ENCODE assay signal across 8 mouse cellular contexts in genomic region chr5:20880797-20881775, GRCm38 (mm10). TPM values are rescaled to one million over a fixed set of nuclear protein-coding genes. Genes with fewer than 3 reads are reported as not detected.
A peak's percentile ranks its signal among the peaks of the same experiment; 100 is the strongest.
DNase-seq lines count a peak whose midpoint lies in the region; ATAC-seq and TF ChIP-seq lines count a peak whose summit lies in the region.

No protein-coding gene starts in this region.

- H3K4me3 ChIP-seq in forebrain, embryonic 10.5 days: peak overlapping the region; percentile 84
- H3K4me3 ChIP-seq in heart, postnatal 0 days (ENCODE audit: low read depth, low read length): peak overlapping the region; percentile 82
- H3K4me3 ChIP-seq in liver, embryonic 16.5 days (ENCODE audit: low read depth, low read length): peak overlapping the region; percentile 90
- peak overlapping the region; percentile 86 for H3K4me3 ChIP-seq in neural tube, embryonic 11.5 days (ENCODE audit: low read depth, low read length)
- H3K4me3 ChIP-seq in stomach, embryonic 16.5 days (replicated peaks; ENCODE audit: low read length): peak overlapping the region; percentile 88

- DNase-seq in CD4-positive, CD25-positive, alpha-beta regulatory T cell, adult 2 months (ENCODE audit: low read depth, low spot score): peak; percentile 69
- DNase-seq in brain, adult 2 months (ENCODE audit: low read depth, low spot score): peak; percentile 74
- peak; percentile 63 for DNase-seq in forebrain, embryonic 10.5 days (ENCODE audit: extremely low spot score, low spot score)
- DNase-seq in heart, postnatal 0 days (ENCODE audit: low spot score): peak; percentile 33
- peak; percentile 63 to 76 for DNase-seq in kidney, postnatal 4 days
- peak; percentile 62 for DNase-seq in neural tube, embryonic 11.5 days (ENCODE audit: low spot score)

- H3K4me2 ChIP-seq in heart, postnatal 0 days (ENCODE audit: low read depth, low read length): peak overlapping the region; percentile 72
- H3K4me2 ChIP-seq in liver, embryonic 16.5 days (ENCODE audit: low read depth, low read length): peak overlapping the region; percentile 57
- peak overlapping the region; percentile 49 for H3K4me2 ChIP-seq in neural tube, embryonic 11.5 days (ENCODE audit: low read depth)
- peak overlapping the region; percentile 62 for H3K4me2 ChIP-seq in stomach, embryonic 16.5 days (ENCODE audit: low read depth, low read length)

- peak overlapping the region; percentile 96 for H3K27ac ChIP-seq in forebrain, embryonic 10.5 days
- H3K27ac ChIP-seq in heart, postnatal 0 days (ENCODE audit: low read depth): peak overlapping the region; percentile 93
- H3K27ac ChIP-seq in liver, embryonic 16.5 days (ENCODE audit: low read length): peak overlapping the region; percentile 95
- peak overlapping the region; percentile 96 for H3K27ac ChIP-seq in neural tube, embryonic 11.5 days (ENCODE audit: low read depth, low read length)
- peak overlapping the region; percentile 94 for H3K27ac ChIP-seq in stomach, embryonic 16.5 days (ENCODE audit: low read length)

- H3K36me3 ChIP-seq in forebrain, embryonic 10.5 days (replicated peaks): peaks cover 15% of the 10 kb centered on the region
- no peaks in the 10 kb centered on the region for H3K36me3 ChIP-seq in heart, postnatal 0 days (replicated peaks; ENCODE audit: control insufficient read depth, insufficient read depth, low read length)
- H3K36me3 ChIP-seq in liver, embryonic 16.5 days (ENCODE audit: control insufficient read depth, insufficient read depth): no peaks in the 10 kb centered on the region
- no peaks in the 10 kb centered on the region for H3K36me3 ChIP-seq in neural tube, embryonic 11.5 days (ENCODE audit: control insufficient read depth, insufficient read depth, low read length)
- H3K36me3 ChIP-seq in stomach, embryonic 16.5 days (ENCODE audit: control insufficient read depth, insufficient read depth, low read length): 0 out of 2 replicates have a peak, but pooled peaks cover 2% of the 10 kb centered on the region

- no peak for TF ChIP-seq CTCF in heart, postnatal 0 days (IDR thresholded peaks at IDR 0.05; ENCODE audit: low read depth)

- H3K27me3 ChIP-seq in forebrain, embryonic 10.5 days (ENCODE audit: poor library complexity, severe bottlenecking): no peaks in the 10 kb centered on the region
- no peaks in the 10 kb centered on the region for H3K27me3 ChIP-seq in heart, postnatal 0 days (ENCODE audit: control insufficient read depth, insufficient read depth, low read length)
- no peaks in the 10 kb centered on the region for H3K27me3 ChIP-seq in liver, embryonic 16.5 days (ENCODE audit: control insufficient read depth, insufficient read depth, low read depth, low read length)
- no peaks in the 10 kb centered on the region for H3K27me3 ChIP-seq in neural tube, embryonic 11.5 days (ENCODE audit: control insufficient read depth, insufficient read depth, low read length)
- no peaks in the 10 kb centered on the region for H3K27me3 ChIP-seq in stomach, embryonic 16.5 days (ENCODE audit: control insufficient read depth, insufficient read depth, low read length)

- no peak for TF ChIP-seq EP300 in heart, postnatal 0 days (IDR thresholded peaks at IDR 0.05; ENCODE audit: low read depth)

- WGBS in forebrain, embryonic 10.5 days: 2% methylated on average over 64 of the region's 64 CpGs
- under 1% methylated on average over 45 of the region's 64 CpGs for WGBS in heart, postnatal 0 days
- under 1% methylated on average over 63 of the region's 64 CpGs for WGBS in liver, embryonic 16.5 days (ENCODE audit: insufficient replicate concordance)
- WGBS in neural tube, embryonic 11.5 days: 2% methylated on average over 48 of the region's 64 CpGs
- 1% methylated on average over 49 of the region's 64 CpGs for WGBS in stomach, embryonic 16.5 days

- ATAC-seq in heart, postnatal 0 days (ENCODE audit: insufficient read depth, low read depth): peak; percentile 19
- ATAC-seq in liver, embryonic 16.5 days (ENCODE audit: low read depth): peak; percentile 1
- ATAC-seq in neural tube, embryonic 11.5 days (ENCODE audit: insufficient read depth, low FRiP score, low TSS enrichment): peak; percentile 33
- peak; percentile 11; the same call in 1 of the 2 replicates for ATAC-seq in stomach, embryonic 16.5 days (ENCODE audit: insufficient read depth, low FRiP score)

- peak overlapping the region; percentile 90 for H3K9ac ChIP-seq in heart, postnatal 0 days (replicated peaks; ENCODE audit: low read depth, low read length)
- H3K9ac ChIP-seq in liver, embryonic 16.5 days (ENCODE audit: low read depth, low read length): peak overlapping the region; percentile 91
- H3K9ac ChIP-seq in neural tube, embryonic 11.5 days (ENCODE audit: low read length): peak overlapping the region; percentile 86
- peak overlapping the region; percentile 92 for H3K9ac ChIP-seq in stomach, embryonic 16.5 days (ENCODE audit: low read length)

- peaks cover 21% of the 10 kb centered on the region for H3K4me1 ChIP-seq in forebrain, embryonic 10.5 days
- peaks cover 15% of the 10 kb centered on the region for H3K4me1 ChIP-seq in heart, postnatal 0 days (ENCODE audit: control insufficient read depth, insufficient read depth)
- H3K4me1 ChIP-seq in liver, embryonic 16.5 days (ENCODE audit: control insufficient read depth, low read depth, low read length): peaks cover 25% of the 10 kb centered on the region
- H3K4me1 ChIP-seq in neural tube, embryonic 11.5 days (ENCODE audit: control insufficient read depth, insufficient read depth, low read length): peaks cover 3% of the 10 kb centered on the region; the same call in 1 of the 2 replicates
- peaks cover 15% of the 10 kb centered on the region for H3K4me1 ChIP-seq in stomach, embryonic 16.5 days (ENCODE audit: control insufficient read depth, insufficient read depth, low read length)

- no peaks in the 10 kb centered on the region for H3K9me3 ChIP-seq in forebrain, embryonic 10.5 days
- H3K9me3 ChIP-seq in heart, postnatal 0 days (replicated peaks; ENCODE audit: control insufficient read depth, low read length): no peaks in the 10 kb centered on the region
- H3K9me3 ChIP-seq in liver, embryonic 16.5 days (replicated peaks; ENCODE audit: control insufficient read depth, low read length): no peaks in the 10 kb centered on the region
- no peaks in the 10 kb centered on the region for H3K9me3 ChIP-seq in neural tube, embryonic 11.5 days (ENCODE audit: control insufficient read depth, low read length)
- H3K9me3 ChIP-seq in stomach, embryonic 16.5 days (replicated peaks; ENCODE audit: control insufficient read depth, low read length): no peaks in the 10 kb centered on the region

RNA-seq across cellular contexts. Expression of gene Phtf2, which starts 0.8 kb away (rescaled TPM):
- 21.2 and 23.7 TPM in 2 replicates for polyA plus RNA-seq in forebrain, embryonic 10.5 days (2016; fragmentation: Nextera tagmentation; extraction: Ambion mirVana)
- 38.1 and 50.9 TPM in 2 replicates for total RNA-seq in heart, postnatal 0 days (2014; rRNA removed; ENCODE audit: low replicate concordance)
- 33.5 and 39.2 TPM in 2 replicates for polyA plus RNA-seq in heart, postnatal 0 days (2015; fragmentation: Nextera tagmentation; extraction: Ambion mirVana)
- polyA plus RNA-seq in liver, embryonic 16.5 days (2015; fragmentation: Nextera tagmentation; extraction: Ambion mirVana): 5.6 and 5.7 TPM in 2 replicates
- 20.5 and 21.5 TPM in 2 replicates for polyA plus RNA-seq in neural tube, embryonic 11.5 days (2014; fragmentation: Nextera tagmentation; extraction: Ambion mirVana)
- polyA plus RNA-seq in stomach, embryonic 16.5 days (2015; fragmentation: Nextera tagmentation; extraction: Ambion mirVana): 12.0 and 13.9 TPM in 2 replicates

RNA-seq across cellular contexts. Expression of gene Tmem60, which starts 0.9 kb away (rescaled TPM):
- 54.3 and 55.6 TPM in 2 replicates for polyA plus RNA-seq in forebrain, embryonic 10.5 days (2016; fragmentation: Nextera tagmentation; extraction: Ambion mirVana)
- total RNA-seq in heart, postnatal 0 days (2014; rRNA removed; ENCODE audit: low replicate concordance): 5.8 and 8.4 TPM in 2 replicates
- polyA plus RNA-seq in heart, postnatal 0 days (2015; fragmentation: Nextera tagmentation; extraction: Ambion mirVana): 57.5 and 61.5 TPM in 2 replicates
- 32.4 and 34.5 TPM in 2 replicates for polyA plus RNA-seq in liver, embryonic 16.5 days (2015; fragmentation: Nextera tagmentation; extraction: Ambion mirVana)
- 53.1 and 56.8 TPM in 2 replicates for polyA plus RNA-seq in neural tube, embryonic 11.5 days (2014; fragmentation: Nextera tagmentation; extraction: Ambion mirVana)
- 47.8 and 49.0 TPM in 2 replicates for polyA plus RNA-seq in stomach, embryonic 16.5 days (2015; fragmentation: Nextera tagmentation; extraction: Ambion mirVana)

Comparison
In these comparisons a context has a peak if more than half of its experiments do, and no peak if none do; other contexts are left out.
1. Peak in every context shown above with its lines: DNase-seq, ATAC-seq, H3K4me3 ChIP-seq and H3K27ac ChIP-seq.